Mouse (Mus musculus) liver, adult 2 months (tissue): ENCODE measurements around the gene Phtf2.

Experiments
- CTCF ChIP-seq: fragments of 200-500 bp; IDR thresholded peaks from 2 replicates; pipeline ENCODE4 v1.5.1; 2011; ENCODE audit warnings: low read depth, low read length, control low read depth
- POLR2A ChIP-seq: fragments of 200-500 bp; IDR thresholded peaks from 2 replicates; pipeline ENCODE4 v1.6.1; 2011; ENCODE audit warnings: low read length, control low read depth; ENCODE audit not compliant: insufficient read depth; ENCODE audit errors: extremely low read depth

GRCm38 (mm10) chr5:20929669-20930151 lies 47.8 kb upstream of the Phtf2 start:
- TF ChIP-seq POLR2A, result no peak
- TF ChIP-seq CTCF, result no peak
